Mouse (Mus musculus) limb, embryonic 12.5 days (tissue): ENCODE measurements at regions not wholly inside any gene's neighbourhood (a gene's known extent, or its start where the extent isn't known, plus 50 kb on each side); places are given as distances from the start of the nearest gene placed in this dataset.
A peak's percentile ranks its signal among the peaks of the same experiment; 100 is the strongest.

ENCODE experiments used
- ATAC-seq: fragments of 200-750 bp; cut with Nextera tagmentation; 2 replicates; pipeline ENCODE4 v1.8.0; 2017; ENCODE audit warnings: low read depth, moderate TSS enrichment; ENCODE audit not compliant: insufficient number of reproducible peaks, insufficient read depth, low FRiP score, low TSS enrichment
- H3K27ac ChIP-seq: fragments of 300-500 bp; sonication (generic); 2 replicates; pipeline ENCODE4 v1.5.1; 2016; ENCODE audit warnings: mild to moderate bottlenecking, moderate library complexity
- H3K27me3 ChIP-seq: fragments of 300-500 bp; sonication (generic); 2 replicates; pipeline ENCODE4 v1.6.1; 2016; ENCODE audit warnings: mild to moderate bottlenecking, moderate library complexity
- H3K36me3 ChIP-seq: fragments of 300-500 bp; sonication (generic); 2 replicates; pipeline ENCODE4 v1.6.1; 2016; ENCODE audit warnings: mild to moderate bottlenecking, moderate library complexity
- H3K4me1 ChIP-seq: fragments of 300-500 bp; sonication (generic); replicated peaks from 2 replicates; pipeline ENCODE4 v1.6.1; 2016
- H3K4me2 ChIP-seq: fragments of 300-500 bp; sonication (generic); 2 replicates; pipeline ENCODE4 v1.6.1; 2016; ENCODE audit warnings: mild to moderate bottlenecking, moderate library complexity
- H3K4me3 ChIP-seq: fragments of 300-500 bp; sonication (generic); replicated peaks from 2 replicates; pipeline ENCODE4 v1.5.1; 2016; ENCODE audit warnings: mild to moderate bottlenecking
- H3K9ac ChIP-seq: fragments of 300-500 bp; sonication (generic); replicated peaks from 2 replicates; pipeline ENCODE4 v1.6.1; 2016; ENCODE audit warnings: mild to moderate bottlenecking, moderate library complexity
- H3K9me3 ChIP-seq: fragments of 300-500 bp; sonication (generic); 2 replicates; pipeline ENCODE4 v1.6.1; 2016; ENCODE audit warnings: mild to moderate bottlenecking, moderate library complexity
- WGBS: fragments of 180-500 bp; shearing (Covaris S2); methylation state at CpG from one replicate; pipeline ENCODE4 v1.1.7; 2016; 5-methylcytosine and 5-hydroxymethylcytosine counted together

- Histone ChIP-seq H3K4me2 (no peak overlapping the region), H3K27me3 (no peaks in the 10 kb centered on the region), H3K36me3 (no peaks in the 10 kb centered on the region), H3K4me3 (no peak overlapping the region), H3K27ac (no peak overlapping the region), H3K9ac (no peak overlapping the region), H3K9me3 (no peaks in the 10 kb centered on the region), H3K4me1 (no peaks in the 10 kb centered on the region)
- ATAC-seq = no peak
- 82% methylated on average over 1 of the region's 1 CpGs for WGBS
Measured at GRCm38 (mm10) chr1:73725486-73725885, 398.8 kb downstream of the Tns1 start.

GRCm38 (mm10) chr1:73724551-73724950 is 399.7 kb downstream of the Tns1 start:
- Histone ChIP-seq H3K9me3 (no peaks in the 10 kb centered on the region), H3K27ac (no peak overlapping the region), H3K4me3 (no peak overlapping the region), H3K4me1 (no peaks in the 10 kb centered on the region), H3K27me3 (no peaks in the 10 kb centered on the region), H3K9ac (no peak overlapping the region), H3K36me3 (no peaks in the 10 kb centered on the region), H3K4me2 (no peak overlapping the region)
- WGBS = 77% methylated on average over 2 of the region's 2 CpGs
- ATAC-seq = no peak

GRCm38 (mm10) chr1:73721486-73722225 is 402.6 kb downstream of the Tns1 start:
- Histone ChIP-seq H3K27ac (no peak overlapping the region), H3K9ac (no peak overlapping the region), H3K4me3 (no peak overlapping the region), H3K4me2 (no peak overlapping the region), H3K9me3 (no peaks in the 10 kb centered on the region), H3K27me3 (no peaks in the 10 kb centered on the region), H3K36me3 (no peaks in the 10 kb centered on the region), H3K4me1 (no peaks in the 10 kb centered on the region)
- ATAC-seq = no peak
- WGBS = 89% methylated on average over 6 of the region's 6 CpGs

GRCm38 (mm10) chr1:73718421-73718820 is 405.8 kb downstream of the Tns1 start:
- Histone ChIP-seq H3K4me1 (no peaks in the 10 kb centered on the region), H3K27ac (no peak overlapping the region)
- 78% methylated on average over 5 of the region's 5 CpGs for WGBS

GRCm38 (mm10) chr1:73717401-73717800 is 406.8 kb downstream of the Tns1 start:
- Histone ChIP-seq H3K4me2 (no peak overlapping the region), H3K4me3 (no peak overlapping the region), H3K4me1 (no peaks in the 10 kb centered on the region), H3K9me3 (no peaks in the 10 kb centered on the region), H3K9ac (no peak overlapping the region), H3K36me3 (no peaks in the 10 kb centered on the region), H3K27me3 (no peaks in the 10 kb centered on the region), H3K27ac (no peak overlapping the region)
- no peak for ATAC-seq
- 81% methylated on average over 7 of the region's 7 CpGs for WGBS

More at GRCm38 (mm10) chr1:73718421-73718820, 405.8 kb downstream of the Tns1 start:
- Histone ChIP-seq H3K9me3 (no peaks in the 10 kb centered on the region), H3K36me3 (no peaks in the 10 kb centered on the region), H3K9ac (no peak overlapping the region), H3K4me2 (no peak overlapping the region), H3K4me3 (no peak overlapping the region), H3K27me3 (no peaks in the 10 kb centered on the region)
- ATAC-seq = no peak

GRCm38 (mm10) chr1:73716901-73717300 is 407.3 kb downstream of the Tns1 start:
- Histone ChIP-seq H3K4me2 (no peak overlapping the region), H3K4me1 (no peaks in the 10 kb centered on the region), H3K36me3 (no peaks in the 10 kb centered on the region), H3K27ac (no peak overlapping the region), H3K27me3 (no peaks in the 10 kb centered on the region), H3K9ac (no peak overlapping the region), H3K9me3 (no peaks in the 10 kb centered on the region), H3K4me3 (no peak overlapping the region)
- no peak for ATAC-seq

- Histone ChIP-seq H3K4me3 (no peak overlapping the region), H3K36me3 (no peaks in the 10 kb centered on the region), H3K27ac (no peak overlapping the region), H3K4me2 (no peak overlapping the region), H3K27me3 (no peaks in the 10 kb centered on the region), H3K9ac (no peak overlapping the region), H3K9me3 (no peaks in the 10 kb centered on the region), H3K4me1 (no peaks in the 10 kb centered on the region)
- 67% methylated on average over 2 of the region's 2 CpGs for WGBS
- no peak for ATAC-seq
Measured at GRCm38 (mm10) chr1:73715571-73715970, 408.7 kb downstream of the Tns1 start.

GRCm38 (mm10) chr1:73702428-73702842 is 421.8 kb downstream of the Tns1 start:
- H3K4me1 ChIP-seq = peaks cover 13% of the 10 kb centered on the region
- no peaks in the 10 kb centered on the region for H3K27me3 ChIP-seq
- H3K36me3 ChIP-seq = no peaks in the 10 kb centered on the region
- H3K4me3 ChIP-seq = no peak overlapping the region
- WGBS = 0% methylated on average over 4 of the region's 4 CpGs
- ATAC-seq = peak; percentile 97
- no peak overlapping the region for H3K27ac ChIP-seq
- no peaks in the 10 kb centered on the region for H3K9me3 ChIP-seq
- H3K9ac ChIP-seq = no peak overlapping the region
- H3K4me2 ChIP-seq = no peak overlapping the region

GRCm38 (mm10) chr1:73693537-73693936 is 430.7 kb downstream of the Tns1 start:
- H3K9ac ChIP-seq = no peak overlapping the region
- no peak for ATAC-seq
- no peak overlapping the region for H3K4me3 ChIP-seq
- 58% methylated on average over 2 of the region's 2 CpGs for WGBS
- no peaks in the 10 kb centered on the region for H3K4me1 ChIP-seq
- no peaks in the 10 kb centered on the region for H3K9me3 ChIP-seq
- no peak overlapping the region for H3K27ac ChIP-seq
- no peak overlapping the region for H3K4me2 ChIP-seq
- H3K36me3 ChIP-seq = no peaks in the 10 kb centered on the region
- H3K27me3 ChIP-seq = no peaks in the 10 kb centered on the region

- H3K4me2 ChIP-seq = no peak overlapping the region
- no peak overlapping the region for H3K4me3 ChIP-seq
- H3K9ac ChIP-seq = no peak overlapping the region
- WGBS = 73% methylated on average over 4 of the region's 4 CpGs
- H3K4me1 ChIP-seq = 0 out of 2 replicates have a peak, but pooled peaks cover 5% of the 10 kb centered on the region
- ATAC-seq = no peak
- H3K27me3 ChIP-seq = no peaks in the 10 kb centered on the region
- H3K36me3 ChIP-seq = no peaks in the 10 kb centered on the region
- no peaks in the 10 kb centered on the region for H3K9me3 ChIP-seq
- no peak overlapping the region for H3K27ac ChIP-seq
Measured at GRCm38 (mm10) chr1:73685734-73686133, 438.5 kb downstream of the Tns1 start.

GRCm38 (mm10) chr1:73685066-73685465 is 439.2 kb downstream of the Tns1 start:
- H3K27ac ChIP-seq = no peak overlapping the region
- H3K27me3 ChIP-seq = no peaks in the 10 kb centered on the region
- no peaks in the 10 kb centered on the region for H3K9me3 ChIP-seq
- ATAC-seq = no peak
- no peaks in the 10 kb centered on the region for H3K36me3 ChIP-seq
- no peak overlapping the region for H3K9ac ChIP-seq
- 0 out of 2 replicates have a peak, but pooled peaks cover 5% of the 10 kb centered on the region for H3K4me1 ChIP-seq
- H3K4me2 ChIP-seq = no peak overlapping the region
- no peak overlapping the region for H3K4me3 ChIP-seq
- 93% methylated on average over 4 of the region's 4 CpGs for WGBS

- ATAC-seq = no peak
- no peak overlapping the region for H3K4me2 ChIP-seq
- no peak overlapping the region for H3K27ac ChIP-seq
- 95% methylated on average over 5 of the region's 5 CpGs for WGBS
- no peak overlapping the region for H3K4me3 ChIP-seq
- no peaks in the 10 kb centered on the region for H3K27me3 ChIP-seq
- H3K36me3 ChIP-seq = no peaks in the 10 kb centered on the region
- H3K9me3 ChIP-seq = no peaks in the 10 kb centered on the region
- no peak overlapping the region for H3K9ac ChIP-seq
- 0 out of 2 replicates have a peak, but pooled peaks cover 5% of the 10 kb centered on the region for H3K4me1 ChIP-seq
Measured at GRCm38 (mm10) chr1:73684166-73684565, 440.1 kb downstream of the Tns1 start.
